Mouse (Mus musculus) heart, embryonic 14.5 days (tissue): ENCODE measurements around the gene Ptpn18. TPM values are rescaled to one million over a fixed set of nuclear protein-coding genes. Genes with fewer than 3 reads are reported as not detected.
A peak's percentile ranks its signal among the peaks of the same experiment; 100 is the strongest.

ENCODE experiments used
- ATAC-seq: fragments of 200-750 bp; cut with Nextera tagmentation; 2 replicates; pipeline ENCODE4 v1.8.0; 2017; ENCODE audit warnings: low read depth, moderate TSS enrichment; ENCODE audit not compliant: insufficient number of reproducible peaks, insufficient read depth, low FRiP score
- H3K27ac ChIP-seq, 2 experiments: fragments of 200-500 bp in 1 of 2; fragments of 300-500 bp in 1 of 2; sonication (generic) in 1 of 2; replicated peaks in 1 of 2; 2 replicates each; pipeline ENCODE4 v1.5.1; 2012 to 2014; ENCODE audit warnings: low read depth in 2 of 2, low read length in 2 of 2, control low read depth in 1 of 2, mild to moderate bottlenecking in 1 of 2, mixed read lengths in 1 of 2; ENCODE audit not compliant: control insufficient read depth in 1 of 2, insufficient read depth in 1 of 2
- H3K27me3 ChIP-seq: fragments of 300-500 bp; sonication (generic); 2 replicates; pipeline ENCODE4 v1.6.1; 2014; ENCODE audit warnings: mild to moderate bottlenecking, low read length, control low read depth; ENCODE audit not compliant: control insufficient read depth, insufficient read depth
- H3K36me3 ChIP-seq: fragments of 300-500 bp; sonication (generic); 2 replicates; pipeline ENCODE4 v1.6.1; 2014; ENCODE audit warnings: mild to moderate bottlenecking, control low read depth, low read length, mixed read lengths; ENCODE audit not compliant: control insufficient read depth, insufficient read depth
- H3K4me1 ChIP-seq, 2 experiments: fragments of 200-500 bp in 1 of 2; fragments of 300-500 bp in 1 of 2; sonication (generic) in 1 of 2; 2 replicates each; pipeline ENCODE4 v1.6.1; 2012 to 2014; ENCODE audit warnings: low read length in 2 of 2, control low read depth in 1 of 2, mixed read lengths in 1 of 2; ENCODE audit not compliant: control insufficient read depth in 2 of 2, insufficient read depth in 2 of 2
- H3K4me2 ChIP-seq: fragments of 300-500 bp; sonication (generic); 2 replicates; pipeline ENCODE4 v1.6.1; 2014; ENCODE audit warnings: mild to moderate bottlenecking, low read length
- H3K4me3 ChIP-seq, 2 experiments: fragments of 200-500 bp in 1 of 2; fragments of 300-500 bp in 1 of 2; sonication (generic) in 1 of 2; 2 replicates each; pipeline ENCODE4 v1.5.1; 2012 to 2014; ENCODE audit warnings: low read length in 2 of 2, mild to moderate bottlenecking in 2 of 2, control low read depth in 1 of 2, low read depth in 1 of 2, moderate library complexity in 1 of 2; ENCODE audit not compliant: control insufficient read depth in 1 of 2, insufficient read depth in 1 of 2
- H3K9ac ChIP-seq: fragments of 300-500 bp; sonication (generic); 2 replicates; pipeline ENCODE4 v1.6.1; 2014; ENCODE audit warnings: mild to moderate bottlenecking, low read length
- H3K9me3 ChIP-seq: fragments of 300-500 bp; sonication (generic); 2 replicates; pipeline ENCODE4 v1.6.1; 2016; ENCODE audit warnings: low read length, control low read depth; ENCODE audit not compliant: control insufficient read depth
- WGBS: fragments of 180-500 bp; shearing (Covaris S2); extraction: QIAGEN DNeasy Blood & Tissue Kit; methylation state at CpG from one replicate; pipeline ENCODE4 v1.1.7; 2014; 5-methylcytosine and 5-hydroxymethylcytosine counted together
- microRNA-seq: library from miRNA; unstranded; fragments of <30 nt; microRNA quantifications from one replicate; pipeline ENCODE4, GENCODE M21; 2016
- polyA plus RNA-seq: library from polyadenylated mRNA; unstranded; fragments of >200 nt; fragmentation: Nextera tagmentation; extraction: Ambion mirVana; gene quantifications from 2 replicates; pipeline ENCODE4 v1.2.1, GENCODE M21; 2014

The Ptpn18 gene
- polyA plus RNA-seq, 1 experiment from 2014 or later = 16.3 TPM

- H3K36me3 ChIP-seq = no peaks in the 10 kb centered on the region
- H3K27me3 ChIP-seq = no peaks in the 10 kb centered on the region
- H3K9ac ChIP-seq = no peak overlapping the region
- no peak for ATAC-seq
- 79% methylated on average over 1 of the region's 1 CpGs for WGBS
- no peaks in the 10 kb centered on the region for H3K9me3 ChIP-seq
- no peak overlapping the region for H3K4me3 ChIP-seq
- no peak overlapping the region for H3K27ac ChIP-seq
- H3K4me2 ChIP-seq = no peak overlapping the region
- peaks cover 7 to 18% of the 10 kb centered on the region in 2 experiments for H3K4me1 ChIP-seq
These were observed 58.7 kb downstream of the Ptpn18 start for GRCm38 (mm10) chr1:34518259-34518658.

GRCm38 (mm10) chr1:34522205-34522849 is 62.8 kb downstream of the Ptpn18 start:
- Histone ChIP-seq H3K4me3 (no peak overlapping the region), H3K36me3 (no peaks in the 10 kb centered on the region), H3K27me3 (no peaks in the 10 kb centered on the region), H3K4me2 (peak overlapping the region; percentile 8), H3K4me1 (peaks cover 7 to 18% of the 10 kb centered on the region in 2 experiments), H3K9me3 (no peaks in the 10 kb centered on the region), H3K27ac (peak overlapping the region; percentile 3 to 37; a peak in 1 of 4 replicates), H3K9ac (no peak overlapping the region)
- no peak for ATAC-seq
- 18% methylated on average over 6 of the region's 6 CpGs for WGBS

- peak; percentile 17; the same call in 1 of the 2 replicates for ATAC-seq
These were observed 63.3 kb downstream of the Ptpn18 start for GRCm38 (mm10) chr1:34522850-34523244.

GRCm38 (mm10) chr1:34523647-34524046 is 64.1 kb downstream of the Ptpn18 start:
- H3K27ac ChIP-seq = no peak overlapping the region
- ATAC-seq = no peak
- 88% methylated on average over 3 of the region's 3 CpGs for WGBS

More at GRCm38 (mm10) chr1:34522850-34523244, 63.3 kb downstream of the Ptpn18 start:
- Histone ChIP-seq H3K4me2 (peak overlapping the region; percentile 8; the same call in 1 of the 2 replicates), H3K9me3 (no peaks in the 10 kb centered on the region), H3K36me3 (no peaks in the 10 kb centered on the region), H3K4me1 (peaks cover 7 to 18% of the 10 kb centered on the region in 2 experiments), H3K4me3 (no peak overlapping the region), H3K27ac (no peak overlapping the region), H3K9ac (no peak overlapping the region), H3K27me3 (no peaks in the 10 kb centered on the region)
- WGBS = 24% methylated on average over 3 of the region's 3 CpGs

More at GRCm38 (mm10) chr1:34523647-34524046, 64.1 kb downstream of the Ptpn18 start:
- peaks cover 7 to 18% of the 10 kb centered on the region in 2 experiments for H3K4me1 ChIP-seq
- H3K36me3 ChIP-seq = no peaks in the 10 kb centered on the region
- H3K9me3 ChIP-seq = no peaks in the 10 kb centered on the region
- H3K4me3 ChIP-seq = no peak overlapping the region
- H3K9ac ChIP-seq = no peak overlapping the region
- H3K27me3 ChIP-seq = no peaks in the 10 kb centered on the region
- no peak overlapping the region for H3K4me2 ChIP-seq

Small RNAs within 50 kb of the gene (microRNA-seq; reads per million reads assigned to microRNA genes)
- gene Mir5103 = 2.8 reads per million, percentile 3 among the genes with 10 or more reads in this experiment

Other genes starting within 250 kb of the Ptpn18 start
- 42.6 and 46.3 TPM in 2 replicates for gene Ccdc115, start 20.1 kb upstream of the Ptpn18 start, polyA plus RNA-seq
- 59.0 and 66.7 TPM in 2 replicates for gene Imp4, start 19.9 kb upstream of the Ptpn18 start, polyA plus RNA-seq
- gene Prss39, start 38.6 kb downstream of the Ptpn18 start, polyA plus RNA-seq = not detected in 2 replicates
- 0.46 TPM in 1 of 2 replicates, not detected in the other for gene Cfc1, start 75.9 kb downstream of the Ptpn18 start, polyA plus RNA-seq
- gene Prss40, start 101.2 kb downstream of the Ptpn18 start, polyA plus RNA-seq = not detected in 2 replicates
- not detected in 2 replicates for gene Amer3, start 119.9 kb downstream of the Ptpn18 start, polyA plus RNA-seq